Comparison of ENCODE assay signal across 11 mouse cellular contexts in genomic region chr7:116223010-116223783, GRCm38 (mm10).
DNase-seq lines count a peak whose midpoint lies in the region; ATAC-seq and TF ChIP-seq lines count a peak whose summit lies in the region.
"Had no signal": no experiment of that assay in that cellular context is flagged by ENCODE, and none has a peak within 500 bp of the region (broad histone marks: within the 10 kb centered on the region; RNA-seq: fewer than 3 reads in every experiment).

No protein-coding gene starts in this region.

- peaks cover 14% of the 10 kb centered on the region for H3K4me1 ChIP-seq in lung, embryonic 14.5 days (ENCODE audit: insufficient read depth)
- H3K4me1 ChIP-seq in stomach, embryonic 15.5 days: peaks cover 21% of the 10 kb centered on the region
- H3K4me1 ChIP-seq in thymus, adult 2 months (replicated peaks; ENCODE audit: control insufficient read depth, insufficient read depth, low read length): peaks cover 2% of the 10 kb centered on the region; the same call in 1 of the 2 replicates

- H3K4me3 ChIP-seq in lung, embryonic 14.5 days (ENCODE audit: low read depth, low read length): no peak overlapping the region
- H3K4me3 ChIP-seq in stomach, embryonic 15.5 days (replicated peaks): no peak overlapping the region
- no peak overlapping the region for H3K4me3 ChIP-seq in thymus, adult 2 months (ENCODE audit: control insufficient read depth, insufficient read depth, low read length)
- H3K4me3 ChIP-seq: limb, embryonic 15.5 days; neural tube, embryonic 12.5 days had no signal

- H3K9me3 ChIP-seq in lung, embryonic 14.5 days (ENCODE audit: low read depth, low read length): no peaks in the 10 kb centered on the region
- H3K9me3 ChIP-seq in stomach, embryonic 15.5 days: no peaks in the 10 kb centered on the region
- H3K9me3 ChIP-seq: limb, embryonic 15.5 days; neural tube, embryonic 12.5 days had no signal

- H3K36me3 ChIP-seq in lung, embryonic 14.5 days (ENCODE audit: insufficient read depth): no peaks in the 10 kb centered on the region
- H3K36me3 ChIP-seq in stomach, embryonic 15.5 days: no peaks in the 10 kb centered on the region
- H3K36me3 ChIP-seq in thymus, adult 2 months (ENCODE audit: control insufficient read depth, insufficient read depth, low read length): no peaks in the 10 kb centered on the region
- H3K36me3 ChIP-seq: limb, embryonic 15.5 days; neural tube, embryonic 12.5 days had no signal

- H3K27me3 ChIP-seq in lung, embryonic 14.5 days (ENCODE audit: insufficient read depth, low read length): no peaks in the 10 kb centered on the region
- no peaks in the 10 kb centered on the region for H3K27me3 ChIP-seq in stomach, embryonic 15.5 days (replicated peaks)
- H3K27me3 ChIP-seq in thymus, adult 2 months (ENCODE audit: control insufficient read depth, insufficient read depth, low read length): no peaks in the 10 kb centered on the region
- H3K27me3 ChIP-seq: limb, embryonic 15.5 days; neural tube, embryonic 12.5 days had no signal

- no peak overlapping the region for H3K9ac ChIP-seq in lung, embryonic 14.5 days
- H3K9ac ChIP-seq in stomach, embryonic 15.5 days: no peak overlapping the region
- H3K9ac ChIP-seq: limb, embryonic 15.5 days; neural tube, embryonic 12.5 days had no signal

- peak overlapping the region; percentile 69 for H3K27ac ChIP-seq in lung, embryonic 14.5 days (ENCODE audit: low read depth)
- H3K27ac ChIP-seq in stomach, embryonic 15.5 days: peak overlapping the region; percentile 46; the same call in 1 of the 2 replicates
- no peak overlapping the region for H3K27ac ChIP-seq in thymus, adult 2 months (ENCODE audit: control insufficient read depth, insufficient read depth, low read length)
- H3K27ac ChIP-seq: limb, embryonic 15.5 days; neural tube, embryonic 12.5 days had no signal

- peak overlapping the region; percentile 41 for H3K4me2 ChIP-seq in lung, embryonic 14.5 days
- H3K4me2 ChIP-seq in stomach, embryonic 15.5 days: no peak overlapping the region
- H3K4me2 ChIP-seq: limb, embryonic 15.5 days; neural tube, embryonic 12.5 days had no signal

- no peak for TF ChIP-seq CTCF in lung, embryonic 14.5 days (IDR thresholded peaks at IDR 0.05; ENCODE audit: low read depth)
- TF ChIP-seq CTCF in thymus, adult 2 months (IDR thresholded peaks at IDR 0.05; ENCODE audit: borderline replicate concordance, control insufficient read depth, extremely low read depth, insufficient read depth, low read length, poor library complexity): no peak

- TF ChIP-seq POLR2A in thymus, adult 2 months (IDR thresholded peaks at IDR 0.05; ENCODE audit: control insufficient read depth, extremely low read depth, insufficient read depth, low read length, poor library complexity): no peak

- peak; percentile 27 for DNase-seq in embryo, embryonic 11 days
- DNase-seq in embryo, embryonic 9.5 days (ENCODE audit: extremely low spot score): no peak
- no peak for DNase-seq in lung, embryonic 14.5 days
- DNase-seq in lung, postnatal 36 days: no peak
- peak; percentile 69 to 70 for DNase-seq in cerebellum, postnatal 36 days
- no peak for DNase-seq in frontal cortex, postnatal 14 days (ENCODE audit: low spot score in 2 of 2)
- no peak for DNase-seq in thymus, adult 2 months
- DNase-seq: kidney, postnatal 14 days had no signal

- 39% methylated on average over 14 of the region's 14 CpGs for WGBS in lung, embryonic 14.5 days
- 53% methylated on average over 14 of the region's 14 CpGs for WGBS in stomach, embryonic 15.5 days
- WGBS in thymus, adult 2 months: 90% methylated on average over 14 of the region's 14 CpGs

- no peak for ATAC-seq in lung, embryonic 14.5 days (ENCODE audit: insufficient read depth)
- ATAC-seq in stomach, embryonic 15.5 days (ENCODE audit: insufficient read depth, low FRiP score, low read depth): peak; percentile 16; the same call in 1 of the 2 replicates

Comparison
In these comparisons a context has a peak if more than half of its experiments do, and no peak if none do; other contexts are left out.
1. DNase-seq: peak in embryo, embryonic 11 days (single experiment) and cerebellum, postnatal 36 days (2 of 2); none in embryo, embryonic 9.5 days (single experiment), lung, embryonic 14.5 days (single experiment), lung, postnatal 36 days (single experiment), frontal cortex, postnatal 14 days (0 of 2) and thymus, adult 2 months (single experiment).